In genomic region chr6:134601130-134601529, GRCm38 (mm10) we compare ENCODE assay signal across 17 mouse cellular contexts. TPM values are rescaled to one million over a fixed set of nuclear protein-coding genes. Genes with fewer than 3 reads are reported as not detected.
DNase-seq lines count a peak whose midpoint lies in the region; ATAC-seq lines count a peak whose summit lies in the region.
"Had no signal": no experiment of that assay in that cellular context is flagged by ENCODE, and none has a peak within 500 bp of the region (broad histone marks: within the 10 kb centered on the region; RNA-seq: fewer than 3 reads in every experiment).

No protein-coding gene starts in this region.

- H3K27me3 ChIP-seq in limb, embryonic 10.5 days (ENCODE audit: low read depth, poor library complexity, severe bottlenecking), result no peaks in the 10 kb centered on the region
- H3K27me3 ChIP-seq in forebrain, embryonic 15.5 days, result no peaks in the 10 kb centered on the region
- H3K27me3 ChIP-seq: CH12.LX; hindbrain, embryonic 15.5 days; liver, embryonic 15.5 days; midbrain, embryonic 12.5 days had no signal

- no peak overlapping the region for H3K4me2 ChIP-seq in forebrain, embryonic 15.5 days (replicated peaks)
- H3K4me2 ChIP-seq: hindbrain, embryonic 15.5 days; liver, embryonic 15.5 days; midbrain, embryonic 12.5 days had no signal

- WGBS in limb, embryonic 10.5 days, result 58% methylated on average over 7 of the region's 7 CpGs
- 65% methylated on average over 7 of the region's 7 CpGs for WGBS in forebrain, embryonic 15.5 days

- peak overlapping the region; percentile 73; the same call in 1 of the 2 replicates for H3K27ac ChIP-seq in limb, embryonic 10.5 days
- H3K27ac ChIP-seq in forebrain, embryonic 15.5 days (replicated peaks), result no peak overlapping the region
- H3K27ac ChIP-seq: hindbrain, embryonic 15.5 days; midbrain, embryonic 12.5 days had no signal

- H3K9me3 ChIP-seq in limb, embryonic 10.5 days (replicated peaks), result no peaks in the 10 kb centered on the region
- H3K9me3 ChIP-seq in forebrain, embryonic 15.5 days, result no peaks in the 10 kb centered on the region
- H3K9me3 ChIP-seq: hindbrain, embryonic 15.5 days; liver, embryonic 15.5 days; midbrain, embryonic 12.5 days had no signal

- H3K9ac ChIP-seq in forebrain, embryonic 15.5 days (replicated peaks), result no peak overlapping the region
- H3K9ac ChIP-seq: hindbrain, embryonic 15.5 days; liver, embryonic 15.5 days; midbrain, embryonic 12.5 days had no signal

- no peak for ATAC-seq in forebrain, embryonic 15.5 days (replicated peaks)

- DNase-seq in kidney, adult 9 months, result peak; percentile 49
- no peak for DNase-seq in kidney, postnatal 10 days
- DNase-seq in MEL-GATA-1-ER (ENCODE audit: extremely low read depth, low read depth) (peak; percentile 54), adipocyte (ENCODE audit: low spot score) (peak; percentile 70)
- DNase-seq in limb, embryonic 10.5 days (ENCODE audit: low spot score), result no peak
- no peak for DNase-seq in urinary bladder, postnatal 10 days (ENCODE audit: low spot score)
- DNase-seq in layer of hippocampus, adult 9-11 months, result no peak
- DNase-seq: cerebellum, adult 2 months; heart, postnatal 14 days; lung, postnatal 4 days; right cerebral cortex, postnatal 4 days; thymus, postnatal 36 days had no signal

- H3K36me3 ChIP-seq in limb, embryonic 10.5 days, result no peaks in the 10 kb centered on the region
- no peaks in the 10 kb centered on the region for H3K36me3 ChIP-seq in forebrain, embryonic 15.5 days
- H3K36me3 ChIP-seq: hindbrain, embryonic 15.5 days; liver, embryonic 15.5 days; midbrain, embryonic 12.5 days had no signal

- no peak overlapping the region for H3K4me3 ChIP-seq in limb, embryonic 10.5 days
- H3K4me3 ChIP-seq in forebrain, embryonic 15.5 days, result no peak overlapping the region
- H3K4me3 ChIP-seq: hindbrain, embryonic 15.5 days; liver, embryonic 15.5 days; midbrain, embryonic 12.5 days had no signal

- H3K4me1 ChIP-seq in limb, embryonic 10.5 days, result peaks cover 25% of the 10 kb centered on the region
- no peaks in the 10 kb centered on the region for H3K4me1 ChIP-seq in forebrain, embryonic 15.5 days
- H3K4me1 ChIP-seq: hindbrain, embryonic 15.5 days; liver, embryonic 15.5 days; midbrain, embryonic 12.5 days had no signal

RNA-seq across cellular contexts. Expression of gene Mansc1, which starts 31.2 kb away (rescaled TPM):
- 0.33 and 0.51 TPM in 2 replicates for polyA plus RNA-seq in limb, embryonic 10.5 days (2016; fragmentation: Nextera tagmentation; extraction: Ambion mirVana)
- 0.75 and 0.79 TPM in 2 replicates for polyA plus RNA-seq in forebrain, embryonic 15.5 days (2015; fragmentation: Nextera tagmentation; extraction: Ambion mirVana)

RNA-seq across cellular contexts. Expression of gene Lrp6, which starts 34.4 kb away (rescaled TPM):
- polyA plus RNA-seq in limb, embryonic 10.5 days (2016; fragmentation: Nextera tagmentation; extraction: Ambion mirVana), result 25.3 and 33.4 TPM in 2 replicates
- polyA plus RNA-seq in forebrain, embryonic 15.5 days (2015; fragmentation: Nextera tagmentation; extraction: Ambion mirVana), result 20.4 and 23.2 TPM in 2 replicates

RNA-seq across cellular contexts. Expression of gene Borcs5, which starts 38.2 kb away (rescaled TPM):
- 14.8 and 18.0 TPM in 2 replicates for polyA plus RNA-seq in limb, embryonic 10.5 days (2016; fragmentation: Nextera tagmentation; extraction: Ambion mirVana)
- 45.8 and 46.0 TPM in 2 replicates for polyA plus RNA-seq in forebrain, embryonic 15.5 days (2015; fragmentation: Nextera tagmentation; extraction: Ambion mirVana)

Comparison
In these comparisons a context has a peak if more than half of its experiments do, and no peak if none do; other contexts are left out.
1. DNase-seq: peak in kidney, adult 9 months (single experiment), MEL-GATA-1-ER (single experiment) and adipocyte (single experiment); none in kidney, postnatal 10 days (single experiment), limb, embryonic 10.5 days (single experiment), urinary bladder, postnatal 10 days (single experiment) and layer of hippocampus, adult 9-11 months (single experiment).